Mouse (Mus musculus) frontal cortex, postnatal 25 days (tissue): ENCODE measurements around the gene Plpp7.

ENCODE experiments used
- DNase-seq, 2 experiments: peaks; one replicate each; pipeline ENCODE4 v3.0.0; 2022; ENCODE audit warnings: low spot score in 2 of 2

Gene Plpp7

DNA sequence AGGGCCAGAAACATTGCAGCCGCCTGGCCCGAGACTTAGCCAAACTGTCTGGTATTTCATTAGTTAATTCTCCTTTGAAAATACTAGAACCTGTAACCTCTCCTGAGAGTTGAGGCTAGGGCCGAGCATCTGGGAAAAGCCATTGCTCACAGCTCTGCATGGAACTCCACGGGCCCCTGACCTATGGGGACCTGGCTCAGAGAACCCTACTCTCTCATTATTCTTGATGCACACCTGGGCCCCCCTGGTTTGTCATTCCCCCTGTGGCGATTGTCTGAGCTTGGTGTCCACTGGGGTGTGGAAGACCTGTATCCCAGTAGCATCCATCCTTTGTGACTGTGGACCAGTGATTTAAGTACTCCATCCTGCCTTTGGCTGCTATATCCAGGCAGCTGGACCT is 44.0 kb downstream of the Plpp7 start:
- no peak for DNase-seq

DNA sequence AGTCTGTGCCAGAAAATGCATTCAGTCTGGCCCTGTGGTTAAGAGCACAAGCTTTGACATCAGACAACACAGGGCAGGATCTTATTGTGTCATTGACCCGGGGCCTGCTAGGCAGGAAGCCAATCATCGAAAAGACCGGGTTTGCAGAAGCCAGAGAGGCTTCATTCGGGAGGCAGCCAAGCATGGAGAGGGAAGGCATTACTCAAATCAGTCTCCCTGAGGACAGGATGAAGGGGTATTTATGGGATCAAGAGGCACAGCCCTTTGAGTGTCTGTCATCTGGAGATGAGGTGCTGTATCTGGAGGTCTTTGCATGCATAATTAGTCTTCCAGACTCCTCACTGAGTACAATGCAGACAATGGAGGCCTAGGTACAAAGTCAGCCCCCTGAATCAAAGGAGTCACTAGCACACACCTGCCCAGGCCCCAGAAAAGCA is 45.2 kb downstream of the Plpp7 start:
- DNase-seq: no peak

DNA sequence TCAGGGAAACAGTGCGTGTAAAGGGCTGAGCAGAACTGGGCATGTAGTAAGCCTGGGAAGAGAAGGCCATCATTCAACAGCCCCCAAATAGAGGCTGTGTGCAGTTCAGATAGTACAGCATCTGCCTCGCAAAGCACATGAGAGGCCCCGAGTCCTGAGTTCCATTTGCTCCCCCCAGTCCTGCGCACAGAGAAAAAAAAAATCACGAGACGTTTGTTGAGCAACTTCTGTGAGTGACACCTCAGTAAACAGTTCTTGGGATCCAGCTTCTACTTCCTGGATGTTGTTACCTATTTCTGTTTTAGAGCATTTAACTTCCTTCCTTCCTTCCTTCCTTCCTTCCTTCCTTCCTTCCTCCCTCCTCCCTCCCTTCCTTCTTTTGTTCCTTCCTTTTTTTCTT is 46.3 kb downstream of the Plpp7 start:
- DNase-seq: no peak

DNA sequence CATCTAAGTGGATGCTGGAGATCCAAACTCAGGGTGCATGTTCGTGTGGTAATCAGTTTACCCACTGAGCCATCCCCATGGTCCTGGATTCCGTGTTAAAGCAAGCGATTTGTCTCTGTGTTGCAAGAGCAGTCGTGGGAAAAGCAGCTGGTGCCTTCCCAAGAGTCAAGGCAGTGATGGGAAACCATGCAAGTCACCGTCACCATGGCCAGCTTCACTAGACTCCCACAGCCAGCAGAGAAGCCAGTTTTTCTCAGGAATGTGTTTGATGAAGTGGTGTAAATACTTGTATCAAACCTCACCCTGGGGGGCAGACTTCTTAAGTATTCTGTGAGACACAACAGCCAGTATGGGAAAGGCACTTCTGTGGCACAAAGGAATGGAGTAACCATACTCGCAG is 47.0 kb downstream of the Plpp7 start:
- no peak for DNase-seq

DNA sequence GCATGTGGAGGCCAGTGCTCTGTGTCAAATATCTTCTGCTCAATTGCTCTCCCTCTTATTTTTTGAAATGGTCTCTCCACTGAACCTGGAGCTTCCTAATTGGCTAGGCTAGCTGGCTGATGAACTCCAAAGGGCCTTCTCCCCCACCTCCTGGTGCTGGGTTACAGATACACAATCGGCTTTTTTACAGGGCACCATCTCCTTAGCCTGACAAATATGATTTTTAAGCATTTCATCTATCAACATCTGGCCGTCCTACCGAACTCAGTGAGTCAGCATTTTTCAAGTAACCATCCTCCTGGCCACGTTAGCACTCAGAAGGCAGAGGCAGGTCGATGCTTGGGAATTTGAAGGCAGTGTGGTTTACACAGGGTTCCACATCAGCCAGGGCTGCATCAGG is 49.3 kb downstream of the Plpp7 start:
- no peak for DNase-seq

DNA sequence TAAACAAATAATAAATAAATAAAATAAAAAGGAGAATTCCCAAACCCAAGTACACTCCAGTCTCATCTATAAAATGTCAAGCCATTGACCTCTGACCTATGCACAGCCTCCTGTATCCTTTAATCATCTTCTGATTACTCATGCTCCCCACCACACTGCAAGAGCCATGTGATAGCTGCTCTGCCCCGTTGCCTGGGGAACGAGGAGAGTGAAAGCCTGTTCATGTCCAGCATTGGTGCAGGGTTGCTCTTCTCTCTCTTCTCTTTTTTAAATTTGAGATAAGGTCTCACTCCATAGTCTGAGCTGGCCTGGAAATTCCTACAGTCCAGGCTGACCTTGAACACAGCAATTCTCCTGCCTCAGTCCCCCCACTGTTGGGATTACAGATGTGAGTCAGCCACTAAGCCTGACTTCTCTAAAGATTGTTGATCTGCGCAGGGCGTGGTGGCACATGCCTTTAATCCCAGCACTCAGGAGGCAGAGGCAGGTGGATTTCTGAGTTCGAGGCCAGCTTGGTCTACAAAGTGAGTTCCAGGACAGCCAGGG is 51.4 kb downstream of the Plpp7 start:
- no peak for DNase-seq

DNA sequence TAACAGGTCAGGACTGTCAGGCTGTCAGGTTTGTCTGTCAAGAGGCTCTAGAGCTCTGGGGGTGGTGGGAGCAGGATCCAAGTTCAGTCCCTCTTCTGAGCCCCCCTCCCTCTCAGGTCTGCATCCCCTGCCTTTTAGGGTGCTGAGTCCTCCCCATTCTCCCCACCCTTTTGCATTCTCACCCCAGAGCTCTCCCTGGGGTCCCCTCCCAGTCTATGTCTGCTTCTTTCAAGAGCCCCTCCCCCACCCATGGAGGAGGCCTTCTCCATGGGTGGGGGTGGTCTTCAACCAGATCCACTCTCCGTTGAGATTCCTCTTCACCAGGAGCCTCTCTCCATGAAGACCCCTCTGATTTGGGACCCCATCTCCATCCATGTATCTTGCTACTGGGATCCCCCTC is 54.8 kb downstream of the Plpp7 start:
- DNase-seq: no peak

DNA sequence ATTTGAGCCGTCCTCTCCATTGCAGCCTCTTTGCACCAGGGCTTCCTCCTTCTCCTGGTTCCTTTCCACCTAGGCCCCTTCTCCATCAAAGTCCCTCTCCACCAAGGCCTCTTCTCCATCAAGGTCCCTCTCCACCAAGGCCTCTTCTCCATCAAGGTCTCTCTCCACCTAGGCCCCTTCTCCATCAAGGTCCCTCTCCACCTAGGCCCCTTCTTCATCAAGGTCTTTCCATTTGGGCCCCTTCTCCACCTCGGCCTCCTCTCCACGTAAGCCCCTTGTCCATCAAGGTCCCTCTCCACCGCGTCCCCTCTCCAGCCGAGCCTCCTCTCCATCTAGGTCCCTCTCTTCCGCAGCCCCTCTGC is 55.2 kb downstream of the Plpp7 start:
- no peak for DNase-seq

DNA sequence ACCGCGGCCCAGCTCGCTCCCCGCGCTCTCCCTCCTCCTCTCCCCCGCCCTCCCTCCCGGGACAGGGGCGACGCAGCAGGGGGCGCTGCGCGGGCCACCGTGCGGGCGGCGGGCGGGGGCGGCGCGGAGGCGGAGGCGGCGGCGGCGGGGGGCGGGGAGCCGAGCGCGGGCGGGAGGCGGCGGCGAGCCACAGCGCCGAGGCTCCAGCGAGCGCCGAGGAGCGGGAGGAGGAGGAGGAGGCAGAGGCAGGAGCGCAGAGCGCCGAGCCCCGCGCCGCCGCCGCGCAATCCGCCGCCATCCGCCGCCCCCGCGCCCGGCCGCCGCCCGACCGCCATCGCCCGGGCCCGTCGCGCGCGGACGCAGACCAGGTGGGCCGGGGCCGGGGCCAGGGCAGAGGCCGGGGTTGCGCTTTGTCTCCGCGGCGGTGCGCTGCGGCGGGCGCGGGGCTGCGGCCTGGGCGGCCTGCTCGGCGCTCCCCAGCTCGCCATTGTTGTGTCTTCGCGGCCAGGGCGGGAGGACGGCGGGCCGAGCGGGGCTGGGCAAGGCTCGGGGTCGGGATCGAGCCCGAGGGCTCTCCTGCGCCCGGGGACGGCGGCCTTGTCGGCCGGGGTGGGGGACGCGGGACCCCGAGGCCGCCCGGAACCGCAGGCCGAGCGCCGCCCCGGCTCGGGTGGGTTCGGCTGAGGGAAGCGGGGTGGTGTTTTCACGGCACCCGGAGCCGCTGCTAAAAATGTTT is 55.8 kb downstream of the Plpp7 start, which contains the start of gene Prrc2b:
TSS of gene Prrc2b (plus strand) at position 159 of the 736 bp plus-strand sequence.
- no peak for DNase-seq

DNA sequence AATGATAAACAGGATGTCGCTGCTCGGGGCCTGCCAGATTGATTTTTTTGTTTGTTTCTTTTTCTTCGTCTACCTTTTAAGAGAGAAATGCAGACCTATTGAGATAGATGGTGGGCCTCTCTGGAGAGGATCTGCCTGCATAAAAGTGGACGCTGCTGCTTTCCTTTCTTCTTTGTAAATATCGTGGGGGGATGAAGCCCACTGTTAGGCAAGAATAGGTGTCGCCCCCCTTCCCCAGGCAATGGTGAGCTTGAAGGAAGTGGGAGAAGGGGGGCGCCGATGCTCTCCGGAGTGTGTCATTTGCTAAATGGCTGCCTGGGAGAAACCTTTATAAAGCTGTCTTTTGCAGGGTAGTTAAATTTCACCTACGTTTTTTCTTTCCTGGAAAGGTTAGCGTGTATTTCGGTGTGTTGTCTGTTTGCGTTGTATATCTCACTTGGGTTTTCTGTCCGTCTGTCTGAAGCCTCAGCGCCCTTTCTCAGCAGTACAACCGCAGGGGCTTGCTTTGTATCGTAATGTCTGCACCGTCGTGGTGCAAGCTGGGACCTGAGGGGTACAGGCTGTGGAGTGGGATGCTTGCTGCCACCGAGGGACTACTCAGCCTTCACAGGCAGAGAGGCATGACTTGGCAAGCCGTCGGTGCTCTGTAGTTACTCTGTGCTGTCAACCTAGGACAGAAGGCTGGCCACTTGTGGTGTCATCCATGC is 56.5 kb downstream of the Plpp7 start:
- DNase-seq: no peak

DNA sequence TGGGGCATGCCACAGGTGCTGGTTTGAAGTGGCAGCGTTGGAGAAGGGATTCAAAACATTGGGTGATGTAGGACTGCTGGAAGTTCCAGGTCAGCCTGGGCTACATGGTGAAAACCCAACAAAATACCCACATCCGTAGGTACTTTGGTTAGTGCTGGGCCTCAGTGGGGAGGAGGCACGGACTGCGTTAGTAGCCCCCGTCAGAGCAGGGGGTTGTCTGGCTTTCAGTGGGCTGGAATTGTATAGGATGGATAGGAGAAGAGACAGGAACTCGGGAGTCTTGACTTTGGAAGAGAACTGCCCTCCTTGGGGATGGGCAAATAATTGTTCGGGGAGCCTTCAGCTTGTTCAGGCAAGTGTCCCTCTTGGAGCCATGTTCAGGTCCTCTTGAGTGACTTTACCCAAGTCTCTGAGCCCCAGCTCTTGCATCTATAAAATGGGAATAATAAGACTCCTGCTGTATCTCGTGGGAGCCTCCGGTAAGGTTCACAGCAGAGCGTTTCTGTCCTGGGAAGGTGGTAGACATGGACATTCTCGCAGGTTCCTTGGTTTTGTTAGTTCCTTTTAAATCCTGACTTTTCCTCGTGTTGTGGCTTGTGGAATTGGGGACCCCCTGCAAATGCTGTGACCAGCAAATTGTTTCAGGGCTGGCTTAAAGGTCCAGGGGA is 57.2 kb downstream of the Plpp7 start:
- no peak for DNase-seq

DNA sequence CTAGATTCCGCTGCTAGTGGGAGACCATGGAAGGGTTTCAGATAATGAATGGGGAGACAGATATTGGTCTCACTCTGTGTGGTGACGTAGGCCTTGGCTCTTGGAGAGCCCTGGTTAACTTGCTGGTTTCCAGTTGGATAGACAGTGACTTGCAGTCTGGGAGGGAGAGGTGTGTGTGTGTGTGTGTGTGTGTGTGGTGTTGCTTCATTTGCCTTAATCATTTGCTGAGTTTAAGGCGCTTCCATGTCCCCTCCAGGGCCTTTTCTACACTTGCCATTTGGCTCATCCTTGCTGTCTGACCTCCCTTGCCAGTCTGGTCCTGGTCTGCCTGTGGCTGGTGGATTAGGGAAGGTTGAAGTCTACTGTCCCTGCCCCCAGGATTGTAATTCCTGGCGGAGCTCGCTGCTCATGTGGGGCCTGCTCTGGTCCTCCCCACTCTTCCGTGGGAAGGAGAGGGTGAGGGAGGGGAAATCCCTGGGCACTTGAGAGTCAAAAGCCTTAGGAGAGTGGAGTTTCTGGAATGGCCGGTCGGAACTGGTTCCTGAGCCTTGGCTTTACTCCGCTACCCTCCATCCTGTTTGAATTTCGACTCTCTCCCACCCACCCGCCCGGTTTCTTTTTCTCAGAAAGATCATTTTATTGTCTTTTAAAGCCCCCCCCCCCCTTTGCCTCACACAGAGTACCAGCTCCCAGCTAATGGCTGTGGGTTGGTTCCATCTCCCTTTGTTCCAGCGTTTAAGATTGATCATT is 57.9 kb downstream of the Plpp7 start:
- no peak for DNase-seq

DNA sequence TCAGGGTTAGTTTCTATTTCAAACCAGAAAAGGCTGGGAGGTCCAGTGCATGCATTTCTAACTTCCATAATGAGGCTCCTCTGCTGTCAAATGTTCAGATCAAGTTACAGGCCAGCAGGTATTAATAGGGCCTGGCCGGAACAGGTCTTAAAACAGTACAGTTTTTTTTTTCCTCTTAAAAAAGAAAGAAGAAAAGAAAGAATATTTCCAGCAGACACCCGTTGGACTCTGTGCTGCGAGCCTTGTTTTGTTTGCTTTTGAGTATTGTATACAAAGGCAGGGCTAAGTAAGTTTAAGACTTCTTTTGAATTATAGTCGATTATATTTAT is 58.4 kb downstream of the Plpp7 start:
- no peak for DNase-seq

DNA sequence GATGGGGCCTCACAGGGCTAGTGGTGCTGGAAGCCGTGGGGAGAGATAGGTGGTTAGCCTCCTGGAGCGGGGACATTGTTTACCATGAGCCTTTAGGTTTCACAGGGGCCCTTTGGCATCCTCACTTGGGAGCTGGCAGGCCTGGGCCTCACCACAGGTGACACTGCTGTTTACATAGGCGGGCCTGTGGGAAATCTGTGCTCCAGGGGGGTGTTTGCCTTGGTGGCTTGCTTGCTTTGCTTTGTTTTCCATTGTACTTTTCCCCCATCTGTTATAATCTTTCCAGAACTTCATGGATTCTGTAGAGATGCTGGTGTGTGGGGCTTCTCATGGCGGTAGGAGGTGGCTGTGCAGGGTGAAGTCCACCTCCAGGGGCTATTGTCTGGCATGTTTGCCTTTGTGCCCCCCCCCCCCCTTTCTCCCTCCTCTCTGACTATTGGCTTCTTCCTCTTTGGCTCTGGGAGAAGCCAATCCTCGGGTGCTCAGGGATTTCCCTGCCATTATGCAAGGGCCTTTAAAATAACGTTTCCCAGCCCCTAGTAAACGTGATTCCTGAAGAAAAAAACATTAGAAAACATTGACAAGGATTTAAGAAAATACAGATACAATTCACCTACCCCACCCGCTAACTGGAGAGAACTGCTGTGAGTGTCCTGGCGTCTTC is 59.1 kb downstream of the Plpp7 start:
- no peak for DNase-seq

DNA sequence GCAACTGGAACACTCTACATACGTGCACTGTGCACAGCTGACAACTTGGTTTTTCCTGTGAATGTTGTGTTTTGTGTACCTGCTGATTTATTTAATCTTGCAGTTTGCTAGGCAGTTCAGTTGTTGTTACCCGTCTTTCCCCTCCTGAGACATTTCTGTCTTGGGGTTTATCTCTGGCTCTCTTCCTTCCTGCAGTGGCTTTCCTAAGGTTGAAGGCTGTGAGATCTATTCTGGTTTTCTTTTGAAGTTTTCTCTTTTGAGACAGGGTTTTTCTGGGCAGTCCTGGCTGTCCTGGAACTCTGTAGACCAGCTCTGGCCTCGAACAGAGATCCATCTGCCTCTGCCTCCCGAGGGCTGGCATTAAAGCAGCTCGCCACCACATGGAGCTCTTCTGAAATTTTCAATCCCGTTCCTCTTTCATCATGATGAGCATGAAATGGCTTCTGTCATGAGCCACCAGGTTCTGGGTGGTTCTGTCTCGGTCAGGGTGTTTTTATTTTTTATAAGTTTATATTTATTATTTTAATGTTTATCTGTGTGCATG is 59.7 kb downstream of the Plpp7 start:
- no peak for DNase-seq

DNA sequence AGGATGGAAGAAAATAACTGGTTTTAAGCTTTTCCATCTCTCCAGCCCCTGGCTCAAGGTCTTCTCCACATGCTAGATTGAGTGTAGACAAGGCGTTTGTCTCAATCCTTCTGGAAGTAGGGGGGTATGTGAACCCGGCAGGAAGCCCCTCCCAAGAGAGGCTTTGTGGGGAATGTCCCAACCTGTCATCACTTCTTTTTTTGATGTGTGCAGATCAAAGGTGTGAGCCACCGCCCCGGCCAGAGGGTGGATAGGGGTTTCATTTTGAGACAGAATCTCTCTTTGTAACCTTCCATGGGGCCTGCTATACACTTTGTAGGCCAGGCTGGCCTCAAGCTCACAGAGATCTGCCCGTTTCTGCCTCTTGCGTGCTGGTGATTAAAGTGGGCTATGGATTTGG is 60.3 kb downstream of the Plpp7 start:
- DNase-seq: no peak

DNA sequence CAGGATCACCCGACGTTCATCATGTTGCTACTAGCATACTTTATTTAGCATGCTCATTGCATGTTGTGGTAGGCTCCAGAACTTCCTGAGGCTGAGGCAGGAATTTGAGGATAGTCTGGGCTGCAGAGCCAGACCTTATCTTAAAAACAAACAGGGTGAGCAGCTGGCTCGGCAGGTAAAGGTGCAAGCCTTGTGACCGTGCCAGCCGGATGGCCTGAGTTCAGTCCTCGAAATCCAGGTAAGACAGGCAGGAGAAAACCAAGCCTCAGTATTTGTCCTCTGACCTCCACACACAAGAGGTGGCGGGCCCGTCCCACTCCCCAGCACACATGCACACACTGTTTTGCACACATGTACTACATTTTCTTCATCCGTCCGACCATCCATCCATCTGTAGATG is 61.3 kb downstream of the Plpp7 start:
- DNase-seq: no peak

DNA sequence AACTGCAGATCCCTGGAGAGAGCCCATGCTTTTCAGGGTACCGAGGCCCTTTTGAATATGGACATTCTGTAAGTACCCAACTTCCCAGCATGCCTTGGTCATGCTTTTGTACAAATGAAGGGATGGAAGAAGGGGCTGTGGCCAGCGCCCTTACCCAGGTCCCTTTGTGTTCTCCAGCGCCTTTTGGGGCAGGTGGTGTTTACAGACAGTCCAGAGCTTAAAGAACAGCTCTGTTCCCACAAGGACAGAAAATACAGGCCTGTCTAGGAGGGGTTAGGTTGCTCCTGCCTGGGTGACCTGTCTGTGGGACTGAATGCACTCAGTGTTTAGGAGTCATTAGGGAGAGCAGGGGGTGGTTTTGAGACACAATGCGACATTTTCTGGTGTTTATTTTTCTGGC is 62.0 kb downstream of the Plpp7 start:
- DNase-seq: no peak

DNA sequence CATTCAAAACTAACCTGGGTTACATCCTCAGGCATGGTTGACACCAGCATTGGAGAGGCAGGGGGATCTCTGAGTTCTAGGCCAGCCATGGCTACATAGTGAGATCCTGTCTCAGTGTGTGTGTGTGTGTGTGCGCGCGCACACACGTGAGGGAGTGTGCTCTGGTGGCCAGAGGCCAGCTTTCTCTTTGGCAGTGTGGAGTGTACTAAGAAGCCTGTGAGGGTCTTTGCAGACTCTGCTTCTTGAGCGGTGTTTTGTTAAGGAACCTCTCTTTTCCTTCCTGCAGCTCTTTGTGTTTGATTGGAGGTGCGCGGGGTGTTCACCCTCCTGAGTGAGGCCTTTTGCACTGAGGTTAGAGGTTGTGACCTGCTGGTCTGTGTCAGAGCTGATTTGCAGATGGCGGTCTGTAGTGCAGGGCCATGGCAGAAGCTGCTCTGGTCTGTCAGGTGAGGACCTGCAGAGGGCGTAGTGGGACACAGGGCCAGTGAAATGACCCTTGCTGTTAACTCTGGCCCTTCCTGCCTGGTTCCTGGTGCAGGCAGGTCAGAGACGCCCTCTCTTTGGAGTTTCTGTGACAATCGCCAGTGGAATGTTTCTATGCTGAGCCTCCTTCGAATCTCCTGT is 63.4 kb downstream of the Plpp7 start:
- no peak for DNase-seq
